Mouse (Mus musculus): ENCODE measurements around the gene Ap3m1. TPM values are rescaled to one million over a fixed set of nuclear protein-coding genes. Genes with fewer than 3 reads are reported as not detected.
A peak's percentile ranks its signal among the peaks of the same experiment; 100 is the strongest.

The Ap3m1 gene
- polyA plus RNA-seq, 1 experiment from 2014 or later, result 99.9 TPM

GRCm38 (mm10) chr14:21029025-21029659 lies 23.2 kb downstream of the Ap3m1 start:
- no peak overlapping the region for H3K4me3 ChIP-seq
- no peak overlapping the region for H3K27ac ChIP-seq
- H3K9me3 ChIP-seq, result no peaks in the 10 kb centered on the region
- H3K27me3 ChIP-seq (ENCODE audit: poor library complexity, severe bottlenecking), result no peaks in the 10 kb centered on the region
- WGBS, result 89% methylated on average over 11 of the region's 11 CpGs
- peaks cover 91% of the 10 kb centered on the region for H3K36me3 ChIP-seq (replicated peaks)
- peaks cover 11% of the 10 kb centered on the region for H3K4me1 ChIP-seq
- DNase-seq (ENCODE audit: extremely low spot score, low spot score), result no peak

GRCm38 (mm10) chr14:21027542-21027941 lies 24.8 kb downstream of the Ap3m1 start:
- no peaks in the 10 kb centered on the region for H3K9me3 ChIP-seq
- no peak overlapping the region for H3K27ac ChIP-seq
- DNase-seq (ENCODE audit: extremely low spot score, low spot score), result no peak
- no peaks in the 10 kb centered on the region for H3K27me3 ChIP-seq (ENCODE audit: poor library complexity, severe bottlenecking)
- H3K4me1 ChIP-seq, result peaks cover 11% of the 10 kb centered on the region
- H3K36me3 ChIP-seq (replicated peaks), result peaks cover 82% of the 10 kb centered on the region
- H3K4me3 ChIP-seq, result no peak overlapping the region

- no peaks in the 10 kb centered on the region for H3K27me3 ChIP-seq (ENCODE audit: poor library complexity, severe bottlenecking)
- WGBS, result 88% methylated on average over 8 of the region's 8 CpGs
- no peaks in the 10 kb centered on the region for H3K9me3 ChIP-seq
- no peak for DNase-seq (ENCODE audit: extremely low spot score, low spot score)
- H3K36me3 ChIP-seq (replicated peaks), result peaks cover 54% of the 10 kb centered on the region
- no peak overlapping the region for H3K4me3 ChIP-seq
- H3K27ac ChIP-seq, result no peak overlapping the region
- no peaks in the 10 kb centered on the region for H3K4me1 ChIP-seq
Observed at GRCm38 (mm10) chr14:21020435-21020834, 31.9 kb downstream of the Ap3m1 start.

GRCm38 (mm10) chr14:21018977-21019376 lies 33.3 kb downstream of the Ap3m1 start:
- H3K36me3 ChIP-seq (replicated peaks), result peaks cover 46% of the 10 kb centered on the region
- H3K27ac ChIP-seq, result no peak overlapping the region
- WGBS, result 53% methylated on average over 3 of the region's 3 CpGs

GRCm38 (mm10) chr14:21017871-21018270 lies 34.4 kb downstream of the Ap3m1 start:
- no peaks in the 10 kb centered on the region for H3K9me3 ChIP-seq
- H3K36me3 ChIP-seq (replicated peaks), result peaks cover 41% of the 10 kb centered on the region
- no peak overlapping the region for H3K4me3 ChIP-seq
- no peak overlapping the region for H3K27ac ChIP-seq
- H3K27me3 ChIP-seq (ENCODE audit: poor library complexity, severe bottlenecking), result no peaks in the 10 kb centered on the region
- DNase-seq (ENCODE audit: extremely low spot score, low spot score), result no peak
- H3K4me1 ChIP-seq, result no peaks in the 10 kb centered on the region
- WGBS, result 92% methylated on average over 5 of the region's 5 CpGs

More at GRCm38 (mm10) chr14:21018977-21019376, 33.3 kb downstream of the Ap3m1 start:
- Histone ChIP-seq H3K27me3 (ENCODE audit: poor library complexity, severe bottlenecking) (no peaks in the 10 kb centered on the region), H3K4me3 (no peak overlapping the region), H3K9me3 (no peaks in the 10 kb centered on the region), H3K4me1 (no peaks in the 10 kb centered on the region)
- DNase-seq (ENCODE audit: extremely low spot score, low spot score), result no peak

GRCm38 (mm10) chr14:21013800-21014334 lies 38.4 kb downstream of the Ap3m1 start:
- no peak overlapping the region for H3K27ac ChIP-seq
- no peaks in the 10 kb centered on the region for H3K9me3 ChIP-seq
- no peaks in the 10 kb centered on the region for H3K27me3 ChIP-seq (ENCODE audit: poor library complexity, severe bottlenecking)
- no peaks in the 10 kb centered on the region for H3K4me1 ChIP-seq
- DNase-seq (ENCODE audit: extremely low spot score, low spot score), result no peak
- no peak overlapping the region for H3K4me3 ChIP-seq
- peaks cover 26% of the 10 kb centered on the region for H3K36me3 ChIP-seq (replicated peaks)
- 91% methylated on average over 5 of the region's 5 CpGs for WGBS

- no peak for DNase-seq (ENCODE audit: extremely low spot score, low spot score)
- Histone ChIP-seq H3K27me3 (ENCODE audit: poor library complexity, severe bottlenecking) (no peaks in the 10 kb centered on the region), H3K4me3 (no peak overlapping the region), H3K4me1 (no peaks in the 10 kb centered on the region), H3K36me3 (replicated peaks) (peaks cover 16% of the 10 kb centered on the region), H3K9me3 (no peaks in the 10 kb centered on the region), H3K27ac (no peak overlapping the region)
- WGBS, result 76% methylated on average over 4 of the region's 4 CpGs
Observed at GRCm38 (mm10) chr14:20999617-21000016, 52.7 kb downstream of the Ap3m1 start.

GRCm38 (mm10) chr14:20997548-20997947 lies 54.8 kb downstream of the Ap3m1 start:
- WGBS, result 84% methylated on average over 3 of the region's 3 CpGs
- H3K27me3 ChIP-seq (ENCODE audit: poor library complexity, severe bottlenecking), result no peaks in the 10 kb centered on the region
- no peaks in the 10 kb centered on the region for H3K9me3 ChIP-seq
- H3K4me3 ChIP-seq, result no peak overlapping the region
- no peak overlapping the region for H3K27ac ChIP-seq
- peaks cover 9% of the 10 kb centered on the region for H3K36me3 ChIP-seq (replicated peaks)
- DNase-seq (ENCODE audit: extremely low spot score, low spot score), result no peak
- H3K4me1 ChIP-seq, result no peaks in the 10 kb centered on the region

- H3K36me3 ChIP-seq (replicated peaks), result peaks cover 10% of the 10 kb centered on the region
- 67% methylated on average over 5 of the region's 5 CpGs for WGBS
Observed at GRCm38 (mm10) chr14:20996361-20996760, 55.9 kb downstream of the Ap3m1 start.

GRCm38 (mm10) chr14:20995497-20995896 lies 56.8 kb downstream of the Ap3m1 start:
- DNase-seq (ENCODE audit: extremely low spot score, low spot score), result no peak
- Histone ChIP-seq H3K9me3 (no peaks in the 10 kb centered on the region), H3K4me3 (no peak overlapping the region), H3K36me3 (replicated peaks) (peaks cover 6% of the 10 kb centered on the region), H3K4me1 (no peaks in the 10 kb centered on the region), H3K27ac (no peak overlapping the region), H3K27me3 (ENCODE audit: poor library complexity, severe bottlenecking) (no peaks in the 10 kb centered on the region)
- 91% methylated on average over 2 of the region's 2 CpGs for WGBS

More at GRCm38 (mm10) chr14:20996361-20996760, 55.9 kb downstream of the Ap3m1 start:
- Histone ChIP-seq H3K27me3 (ENCODE audit: poor library complexity, severe bottlenecking) (no peaks in the 10 kb centered on the region), H3K4me1 (no peaks in the 10 kb centered on the region), H3K4me3 (no peak overlapping the region), H3K9me3 (no peaks in the 10 kb centered on the region), H3K27ac (no peak overlapping the region)
- no peak for DNase-seq (ENCODE audit: extremely low spot score, low spot score)

GRCm38 (mm10) chr14:20994475-20994874 lies 57.8 kb downstream of the Ap3m1 start:
- DNase-seq (ENCODE audit: extremely low spot score, low spot score), result no peak
- Histone ChIP-seq H3K27ac (no peak overlapping the region), H3K9me3 (no peaks in the 10 kb centered on the region), H3K36me3 (replicated peaks) (peaks cover 6% of the 10 kb centered on the region), H3K4me1 (no peaks in the 10 kb centered on the region), H3K4me3 (no peak overlapping the region), H3K27me3 (ENCODE audit: poor library complexity, severe bottlenecking) (no peaks in the 10 kb centered on the region)
- 93% methylated on average over 3 of the region's 3 CpGs for WGBS

GRCm38 (mm10) chr14:20993067-20993691 lies 59.1 kb downstream of the Ap3m1 start:
- no peaks in the 10 kb centered on the region for H3K9me3 ChIP-seq
- DNase-seq (ENCODE audit: extremely low spot score, low spot score), result peak; percentile 23
- WGBS, result 71% methylated on average over 3 of the region's 3 CpGs
- no peaks in the 10 kb centered on the region for H3K4me1 ChIP-seq
- no peak overlapping the region for H3K4me3 ChIP-seq
- H3K27me3 ChIP-seq (ENCODE audit: poor library complexity, severe bottlenecking), result no peaks in the 10 kb centered on the region
- H3K36me3 ChIP-seq (replicated peaks), result peaks cover 8% of the 10 kb centered on the region
- H3K27ac ChIP-seq, result no peak overlapping the region

GRCm38 (mm10) chr14:20991492-20991891 lies 60.8 kb downstream of the Ap3m1 start:
- no peak for DNase-seq (ENCODE audit: extremely low spot score, low spot score)
- Histone ChIP-seq H3K27ac (no peak overlapping the region), H3K9me3 (no peaks in the 10 kb centered on the region), H3K27me3 (ENCODE audit: poor library complexity, severe bottlenecking) (no peaks in the 10 kb centered on the region), H3K4me1 (no peaks in the 10 kb centered on the region), H3K36me3 (replicated peaks) (peaks cover 11% of the 10 kb centered on the region), H3K4me3 (no peak overlapping the region)
- 97% methylated on average over 1 of the region's 1 CpGs for WGBS

All from forebrain, embryonic 10.5 days (tissue).